Mouse (Mus musculus) hindbrain, embryonic 10.5 days (tissue): ENCODE measurements around the gene Rtn4r. TPM values are rescaled to one million over a fixed set of nuclear protein-coding genes. Genes with fewer than 3 reads are reported as not detected.
"Not testable (repeated sequence)": the region's sequence is repeated elsewhere in the genome, so short reads cannot be mapped to it uniquely, and the experiment has no call there.

Experiments used
- DNase-seq: peaks from one replicate; pipeline ENCODE4 v3.0.0-alpha.2; 2017; ENCODE audit warnings: low spot score
- H3K27ac ChIP-seq: fragments of 300-500 bp; sonication (generic); 2 replicates; pipeline ENCODE4 v1.5.1; 2016; ENCODE audit warnings: mild to moderate bottlenecking, moderate library complexity
- H3K27me3 ChIP-seq: fragments of 300-500 bp; sonication (generic); 2 replicates; pipeline ENCODE4 v1.6.1; 2016; ENCODE audit warnings: mild to moderate bottlenecking; ENCODE audit not compliant: poor library complexity, insufficient read depth, severe bottlenecking
- H3K36me3 ChIP-seq: fragments of 300-500 bp; sonication (generic); 2 replicates; pipeline ENCODE4 v1.6.1; 2016; ENCODE audit warnings: mild to moderate bottlenecking, moderate library complexity
- H3K4me1 ChIP-seq: fragments of 300-500 bp; sonication (generic); replicated peaks from 2 replicates; pipeline ENCODE4 v1.6.1; 2016; ENCODE audit warnings: mild to moderate bottlenecking
- H3K4me3 ChIP-seq: fragments of 300-500 bp; sonication (generic); 2 replicates; pipeline ENCODE4 v1.5.1; 2016; ENCODE audit warnings: mild to moderate bottlenecking, moderate library complexity
- H3K9me3 ChIP-seq: fragments of 300-500 bp; sonication (generic); 2 replicates; pipeline ENCODE4 v1.6.1; 2016; ENCODE audit warnings: mild to moderate bottlenecking, moderate library complexity
- WGBS: fragments of 180-500 bp; shearing (Covaris S2); methylation state at CpG from one replicate; pipeline ENCODE4 v1.1.7; 2016; 5-methylcytosine and 5-hydroxymethylcytosine counted together
- polyA plus RNA-seq: library from polyadenylated mRNA; unstranded; fragments of >200 nt; fragmentation: Nextera tagmentation; extraction: Ambion mirVana; gene quantifications from 2 replicates; pipeline ENCODE4 v1.2.1, GENCODE M21; 2016

The Rtn4r gene
- polyA plus RNA-seq, 1 experiment from 2014 or later: 2.8 TPM

DNA sequence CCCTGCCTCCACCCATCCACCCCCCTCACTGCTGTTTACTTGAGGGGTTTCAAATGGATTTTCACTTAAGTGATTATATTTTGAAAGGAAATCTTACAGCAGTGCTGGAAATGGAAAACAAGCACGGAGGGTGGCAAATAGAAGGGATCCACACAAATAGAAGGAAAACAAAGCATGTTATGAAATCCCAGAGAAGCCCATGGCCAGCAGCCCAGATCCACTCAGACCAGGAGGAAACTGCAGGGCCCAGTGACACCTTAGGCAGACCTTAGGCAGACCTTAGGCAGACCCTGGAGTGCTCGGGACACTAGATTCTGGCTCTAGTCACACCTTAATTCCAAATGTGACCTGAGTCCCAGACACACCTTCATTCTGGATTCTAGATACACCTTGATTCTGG is 63.6 kb downstream of the Rtn4r start:
- Histone ChIP-seq H3K9me3 (no peaks in the 10 kb centered on the region), H3K27ac (no peak overlapping the region), H3K27me3 (no peaks in the 10 kb centered on the region), H3K36me3 (no peaks in the 10 kb centered on the region), H3K4me1 (peaks cover 17% of the 10 kb centered on the region), H3K4me3 (no peak overlapping the region)
- no peak for DNase-seq
- 86% methylated on average over 2 of the region's 2 CpGs for WGBS

DNA sequence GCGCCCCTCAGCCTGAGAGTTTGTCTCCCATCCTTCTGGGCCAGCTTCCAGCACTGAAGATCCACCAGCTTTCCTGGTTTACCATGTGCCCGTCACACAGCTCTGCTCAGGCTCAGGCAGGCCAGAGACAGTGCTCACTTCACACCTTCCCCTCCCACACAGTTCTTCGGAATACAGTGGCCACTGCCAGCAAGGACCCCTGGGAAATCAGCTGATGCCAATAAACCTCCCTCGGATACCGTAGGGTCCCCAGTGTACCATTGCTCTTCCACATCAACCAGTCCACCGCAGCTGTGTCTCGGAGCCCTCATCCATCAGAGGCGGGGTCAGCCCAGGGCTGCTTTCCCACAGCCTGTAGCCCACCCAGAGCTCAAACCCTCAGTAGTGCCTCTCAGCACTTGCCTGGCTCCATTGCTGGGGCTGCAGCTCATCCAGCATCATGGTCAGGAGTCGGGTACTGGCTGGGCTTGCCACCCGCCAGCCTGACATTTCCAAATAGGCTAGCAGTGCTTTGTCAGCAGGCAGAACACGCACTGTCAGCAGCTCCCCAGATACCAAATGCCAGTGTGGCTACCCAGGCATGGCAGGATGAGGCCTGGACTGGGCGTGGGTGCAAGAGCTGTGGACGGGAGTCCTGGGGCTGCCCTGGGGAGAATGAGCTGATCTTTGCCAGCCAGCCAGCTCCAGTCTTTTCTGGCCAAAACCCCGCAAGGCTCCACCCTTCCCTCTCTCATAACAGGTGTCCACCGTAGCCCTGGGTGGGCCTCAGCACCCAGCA is 67.0 kb downstream of the Rtn4r start:
- H3K27me3 ChIP-seq: no peaks in the 10 kb centered on the region
- no peaks in the 10 kb centered on the region for H3K36me3 ChIP-seq
- H3K4me1 ChIP-seq: peaks cover 31% of the 10 kb centered on the region
- 79% methylated on average over 15 of the region's 15 CpGs for WGBS
- no peaks in the 10 kb centered on the region for H3K9me3 ChIP-seq
- H3K27ac ChIP-seq: peak overlapping the region; percentile 66
- no peak for DNase-seq
- no peak overlapping the region for H3K4me3 ChIP-seq

DNA sequence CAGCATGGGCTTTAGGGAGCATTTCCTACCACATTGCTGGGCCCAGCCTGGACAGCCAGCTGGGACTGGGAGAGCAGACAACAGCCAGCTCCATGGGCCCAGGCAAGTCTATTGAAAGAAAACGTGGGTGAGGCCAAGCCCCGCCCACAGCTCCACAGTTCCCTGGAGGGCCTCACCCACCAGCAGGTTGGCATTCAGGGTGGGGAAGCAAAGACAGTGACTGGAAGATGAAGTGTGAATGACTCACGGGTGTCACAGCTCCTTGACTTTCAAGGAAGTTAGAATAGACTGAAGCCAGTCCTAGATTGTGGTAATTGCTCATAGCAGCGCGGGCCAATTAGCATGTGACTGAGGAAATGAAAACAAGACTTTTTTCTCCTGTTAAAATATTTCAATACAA is 67.6 kb downstream of the Rtn4r start:
- Histone ChIP-seq H3K4me1 (peaks cover 38% of the 10 kb centered on the region), H3K27ac (peak overlapping the region; percentile 66; the same call in 1 of the 2 replicates), H3K27me3 (no peaks in the 10 kb centered on the region), H3K9me3 (no peaks in the 10 kb centered on the region), H3K4me3 (no peak overlapping the region), H3K36me3 (no peaks in the 10 kb centered on the region)
- no peak for DNase-seq
- WGBS: 66% methylated on average over 5 of the region's 5 CpGs

DNA sequence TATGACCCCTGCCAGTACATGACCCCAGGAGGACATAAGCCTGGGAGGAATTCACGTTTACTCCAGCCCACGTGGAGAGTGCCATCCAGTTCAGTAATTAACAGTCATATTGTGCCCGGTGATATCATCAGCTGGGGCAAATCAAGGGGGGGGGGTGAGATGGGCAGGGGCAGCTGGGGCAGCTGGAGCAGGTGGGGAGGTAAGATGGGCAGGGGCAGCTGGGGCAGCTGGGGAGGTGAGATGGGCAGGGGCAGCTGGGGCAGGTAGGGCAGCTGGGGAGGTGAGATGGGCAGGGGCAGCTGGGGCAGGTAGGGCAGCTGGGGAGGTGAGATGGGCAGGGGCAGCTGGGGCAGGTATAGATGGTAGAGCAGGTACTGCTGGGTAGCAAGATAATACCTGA is 68.1 kb downstream of the Rtn4r start:
- not testable (repeated sequence) for DNase-seq, H3K36me3 ChIP-seq, H3K9me3 ChIP-seq, H3K4me3 ChIP-seq, H3K27me3 ChIP-seq, H3K27ac ChIP-seq
- peaks cover 43% of the 10 kb centered on the region for H3K4me1 ChIP-seq
- whole genome bisulfite sequencing: 58% methylated on average over 3 of the region's 3 CpGs

DNA sequence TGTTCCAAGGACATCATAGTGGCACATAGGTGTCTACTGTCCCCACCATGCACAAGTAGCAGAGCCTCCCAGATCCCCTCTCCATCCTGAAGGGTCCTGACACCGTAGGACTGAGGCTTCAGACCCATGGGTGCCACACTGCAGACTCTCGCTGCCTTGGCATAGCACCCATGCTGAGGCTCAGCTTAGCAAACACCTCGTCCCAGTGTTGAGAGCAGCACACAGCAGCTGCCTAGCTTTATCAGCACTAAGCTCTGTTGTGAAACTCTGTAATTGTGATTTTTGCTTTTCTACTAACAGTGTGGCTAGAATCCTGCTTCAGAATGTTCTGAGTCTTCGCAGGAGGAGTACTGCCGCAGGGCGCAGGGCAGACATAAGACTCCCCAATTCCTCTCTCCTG is 70.4 kb downstream of the Rtn4r start:
- 84% methylated on average over 6 of the region's 6 CpGs for WGBS
- DNase-seq: no peak
- Histone ChIP-seq H3K36me3 (no peaks in the 10 kb centered on the region), H3K9me3 (no peaks in the 10 kb centered on the region), H3K4me3 (no peak overlapping the region), H3K27me3 (no peaks in the 10 kb centered on the region), H3K4me1 (peaks cover 60% of the 10 kb centered on the region), H3K27ac (peak overlapping the region; percentile 45; the same call in 1 of the 2 replicates)

DNA sequence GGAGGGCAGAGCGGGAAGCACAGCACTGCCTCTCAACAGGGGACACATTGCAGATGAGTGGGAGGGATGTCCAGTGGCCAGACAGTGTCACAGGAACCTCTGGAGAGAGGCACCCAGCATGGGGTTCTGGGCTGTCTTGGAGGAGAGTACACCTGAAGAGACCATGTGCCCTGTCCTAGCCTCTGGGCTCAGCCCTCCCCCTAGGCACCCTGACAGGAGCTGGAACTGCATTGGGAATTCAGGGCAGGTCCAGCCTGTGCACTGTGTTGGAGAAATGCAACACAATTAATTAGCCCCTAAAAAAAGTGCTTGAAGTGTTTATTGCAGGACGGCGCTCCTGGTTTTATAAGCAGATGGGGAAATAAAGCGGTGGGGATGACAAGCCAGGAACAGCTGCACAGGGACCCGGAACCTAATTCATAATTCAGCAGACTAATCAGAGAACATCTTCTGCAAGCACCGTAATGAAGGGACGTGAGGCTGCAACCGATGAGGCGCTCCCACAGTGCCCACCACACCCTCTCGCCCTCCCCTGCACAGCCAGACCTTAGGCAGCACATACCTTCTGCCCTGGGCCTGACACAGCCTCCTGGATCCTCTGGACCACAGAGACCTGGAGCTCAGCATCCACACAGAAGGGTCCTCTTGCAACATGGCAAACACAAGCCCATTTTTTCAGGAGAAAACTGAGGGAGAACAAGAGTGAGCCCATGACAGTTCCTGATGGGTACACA is 71.1 kb downstream of the Rtn4r start:
- H3K27ac ChIP-seq: peak overlapping the region; percentile 64
- no peaks in the 10 kb centered on the region for H3K27me3 ChIP-seq
- DNase-seq: no peak
- WGBS: 79% methylated on average over 10 of the region's 10 CpGs
- H3K9me3 ChIP-seq: no peaks in the 10 kb centered on the region
- H3K4me3 ChIP-seq: no peak overlapping the region
- no peaks in the 10 kb centered on the region for H3K36me3 ChIP-seq
- peaks cover 60% of the 10 kb centered on the region for H3K4me1 ChIP-seq

DNA sequence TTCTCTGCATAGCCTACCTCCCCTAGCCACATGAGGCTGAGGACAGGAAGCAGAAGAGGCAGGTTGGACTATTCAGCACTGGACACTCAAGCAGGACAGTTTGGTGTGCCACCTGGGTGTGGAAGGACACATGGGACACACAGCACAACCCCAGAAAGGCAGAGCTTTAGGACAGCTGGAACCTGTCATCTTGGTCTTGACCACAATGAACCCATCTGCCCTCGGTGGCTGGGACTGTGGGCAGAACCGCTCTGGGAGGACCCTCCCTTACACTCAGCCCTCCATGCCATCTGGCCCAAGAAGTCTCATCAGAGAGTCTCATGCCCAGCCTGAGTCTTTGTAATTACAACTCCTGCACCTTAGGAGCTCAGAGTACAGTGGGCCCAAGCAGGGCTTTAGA is 72.6 kb downstream of the Rtn4r start:
- Histone ChIP-seq H3K27ac (peak overlapping the region; percentile 64), H3K4me3 (no peak overlapping the region), H3K36me3 (no peaks in the 10 kb centered on the region), H3K9me3 (no peaks in the 10 kb centered on the region), H3K4me1 (peaks cover 53% of the 10 kb centered on the region), H3K27me3 (no peaks in the 10 kb centered on the region)
- DNase-seq: no peak
- WGBS: 79% methylated on average over 2 of the region's 2 CpGs

DNA sequence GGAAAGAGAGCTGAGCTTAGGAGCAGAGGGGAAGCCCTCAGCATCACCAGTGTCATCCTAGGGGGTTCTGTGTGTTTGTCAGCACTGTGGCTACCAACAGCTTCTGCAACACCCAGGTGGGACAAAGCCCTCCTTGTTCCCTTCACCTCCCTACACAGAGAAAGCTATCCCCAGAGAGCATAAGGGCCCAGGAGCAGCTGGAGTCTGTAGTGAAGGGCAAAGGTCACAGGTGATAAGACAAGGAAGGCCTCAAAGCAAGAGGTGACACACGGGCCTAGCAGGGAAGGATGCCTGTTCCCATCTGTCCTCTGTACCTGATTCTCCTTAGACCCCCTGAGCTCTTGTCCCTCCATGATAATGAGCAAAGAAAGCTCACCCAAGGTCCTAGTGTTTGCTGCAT is 74.2 kb downstream of the Rtn4r start:
- Histone ChIP-seq H3K4me3 (no peak overlapping the region), H3K27me3 (0 out of 2 replicates have a peak, but pooled peaks cover 1% of the 10 kb centered on the region), H3K9me3 (no peaks in the 10 kb centered on the region), H3K36me3 (no peaks in the 10 kb centered on the region), H3K4me1 (peaks cover 52% of the 10 kb centered on the region), H3K27ac (no peak overlapping the region)
- DNase-seq: no peak
- 42% methylated on average over 1 of the region's 1 CpGs for WGBS

Other genes starting within 250 kb of the Rtn4r start
- gene Gm20518, start 236.0 kb upstream of the Rtn4r start, polyA plus RNA-seq: 0.14 and 0.20 TPM in 2 replicates
- gene Tssk1, start 233.4 kb upstream of the Rtn4r start, polyA plus RNA-seq: not detected in 2 replicates
- gene Dgcr2, start 229.1 kb upstream of the Rtn4r start, polyA plus RNA-seq: 96.0 and 100 TPM in 2 replicates
- gene Tssk2, start 229.0 kb upstream of the Rtn4r start, polyA plus RNA-seq: not detected in 2 replicates
- 54.5 and 57.4 TPM in 2 replicates for gene Ess2, start 216.3 kb upstream of the Rtn4r start, polyA plus RNA-seq
- gene Gsc2, start 212.6 kb upstream of the Rtn4r start, polyA plus RNA-seq: 0.17 TPM in 1 of 2 replicates, not detected in the other
- gene Slc25a1, start 199.4 kb upstream of the Rtn4r start, polyA plus RNA-seq: 115 and 149 TPM in 2 replicates
- gene Vpreb2, start 147.2 kb upstream of the Rtn4r start, polyA plus RNA-seq: not detected in 2 replicates
- gene Dgcr6, start 74.8 kb upstream of the Rtn4r start, polyA plus RNA-seq: 153 and 167 TPM in 2 replicates
- gene Prodh, start 37.4 kb upstream of the Rtn4r start, polyA plus RNA-seq: 9.7 and 13.4 TPM in 2 replicates
- 0.12 TPM in 1 of 2 replicates, not detected in the other for gene Ccdc188, start 90.2 kb downstream of the Rtn4r start, polyA plus RNA-seq
- 13.0 and 13.7 TPM in 2 replicates for gene Zdhhc8, start 107.5 kb downstream of the Rtn4r start, polyA plus RNA-seq
- gene Trmt2a, start 121.0 kb downstream of the Rtn4r start, polyA plus RNA-seq: 130 and 133 TPM in 2 replicates
- 1,091 and 1,220 TPM in 2 replicates for gene Ranbp1, start 121.1 kb downstream of the Rtn4r start, polyA plus RNA-seq
- gene Gm49776, start 130.7 kb downstream of the Rtn4r start, polyA plus RNA-seq: 0.72 TPM in 1 of 2 replicates, not detected in the other
- gene Dgcr8, start 161.6 kb downstream of the Rtn4r start, polyA plus RNA-seq: 37.4 and 45.4 TPM in 2 replicates
- 45.5 and 52.8 TPM in 2 replicates for gene Tango2, start 220.5 kb downstream of the Rtn4r start, polyA plus RNA-seq
- 99.5 and 115 TPM in 2 replicates for gene Arvcf, start 220.5 kb downstream of the Rtn4r start, polyA plus RNA-seq